Mouse (Mus musculus) kidney, postnatal 0 days (tissue): ENCODE measurements around the gene C1qtnf1. TPM values are rescaled to one million over a fixed set of nuclear protein-coding genes. Genes with fewer than 3 reads are reported as not detected.

ENCODE experiments used
- ATAC-seq: fragments of 200-750 bp; cut with Nextera tagmentation; replicated peaks from 2 replicates; pipeline ENCODE4 v1.8.0; 2017; ENCODE audit warnings: low read depth, moderate number of reproducible peaks, moderate TSS enrichment, moderate library complexity; ENCODE audit not compliant: low FRiP score
- DNase-seq: peaks from one replicate; pipeline ENCODE4 v3.0.0-alpha.2; 2016; ENCODE audit warnings: low spot score
- H3K27ac ChIP-seq: fragments of 300-500 bp; sonication (generic); 2 replicates; pipeline ENCODE4 v1.5.1; 2014; ENCODE audit warnings: mild to moderate bottlenecking
- H3K27me3 ChIP-seq: fragments of 300-500 bp; sonication (generic); 2 replicates; pipeline ENCODE4 v1.6.1; 2014; ENCODE audit warnings: low read length, mixed read lengths; ENCODE audit not compliant: insufficient read depth
- H3K36me3 ChIP-seq: fragments of 300-500 bp; sonication (generic); 2 replicates; pipeline ENCODE4 v1.6.1; 2014; ENCODE audit warnings: low read length, mixed read lengths; ENCODE audit not compliant: insufficient read depth
- H3K4me1 ChIP-seq: fragments of 300-500 bp; sonication (generic); replicated peaks from 2 replicates; pipeline ENCODE4 v1.6.1; 2014; ENCODE audit warnings: antibody characterized with exemption, low read length, mixed read lengths; ENCODE audit not compliant: insufficient read depth
- H3K4me2 ChIP-seq: fragments of 300-500 bp; sonication (generic); 2 replicates; pipeline ENCODE4 v1.6.1; 2014; ENCODE audit warnings: mild to moderate bottlenecking, low read length, moderate library complexity, mixed read lengths
- H3K4me3 ChIP-seq: fragments of 300-500 bp; sonication (generic); replicated peaks from 2 replicates; pipeline ENCODE4 v1.5.1; 2014; ENCODE audit warnings: low read depth, low read length
- H3K9ac ChIP-seq: fragments of 300-500 bp; sonication (generic); 2 replicates; pipeline ENCODE4 v1.6.1; 2014; ENCODE audit warnings: low read depth, low read length
- H3K9me3 ChIP-seq: fragments of 300-500 bp; sonication (generic); replicated peaks from 2 replicates; pipeline ENCODE4 v1.6.1; 2016; ENCODE audit warnings: low read length, inconsistent platforms, mixed read lengths
- CTCF ChIP-seq: IDR thresholded peaks from 2 replicates; pipeline ENCODE4 v1.5.1; 2016; ENCODE audit warnings: antibody characterized with exemption, low read depth, mild to moderate bottlenecking, moderate library complexity
- WGBS: fragments of 180-500 bp; shearing (Covaris S2); extraction: QIAGEN DNeasy Blood & Tissue Kit; methylation state at CpG from one replicate; pipeline ENCODE4 v1.1.7; 2014; 5-methylcytosine and 5-hydroxymethylcytosine counted together
- polyA plus RNA-seq: library from polyadenylated mRNA; unstranded; fragments of >200 nt; fragmentation: Nextera tagmentation; extraction: Ambion mirVana; gene quantifications from 2 replicates; pipeline ENCODE4 v1.2.1, GENCODE M21; 2015

C1qtnf1 gene
- polyA plus RNA-seq, 1 experiment from 2014 or later, result 15.0 TPM

GRCm38 (mm10) chr11:118448385-118448784 is 20.4 kb downstream of the C1qtnf1 start:
- Histone ChIP-seq H3K27me3 (no peaks in the 10 kb centered on the region), H3K4me3 (no peak overlapping the region), H3K4me2 (no peak overlapping the region), H3K9ac (no peak overlapping the region), H3K36me3 (no peaks in the 10 kb centered on the region), H3K4me1 (no peaks in the 10 kb centered on the region), H3K9me3 (no peaks in the 10 kb centered on the region), H3K27ac (no peak overlapping the region)
- WGBS, result 84% methylated on average over 8 of the region's 8 CpGs
- DNase-seq (no peak), ATAC-seq (no peak)
- TF ChIP-seq CTCF, result no peak

GRCm38 (mm10) chr11:118451211-118451610 is 23.2 kb downstream of the C1qtnf1 start:
- WGBS, result 85% methylated on average over 6 of the region's 6 CpGs
- Histone ChIP-seq H3K9ac (no peak overlapping the region), H3K27me3 (no peaks in the 10 kb centered on the region), H3K36me3 (no peaks in the 10 kb centered on the region), H3K4me3 (no peak overlapping the region), H3K27ac (no peak overlapping the region), H3K4me1 (no peaks in the 10 kb centered on the region), H3K4me2 (no peak overlapping the region), H3K9me3 (no peaks in the 10 kb centered on the region)
- DNase-seq (no peak), ATAC-seq (no peak)
- TF ChIP-seq CTCF, result no peak

GRCm38 (mm10) chr11:118452955-118453354 is 25.0 kb downstream of the C1qtnf1 start:
- Histone ChIP-seq H3K4me2 (no peak overlapping the region), H3K4me1 (no peaks in the 10 kb centered on the region), H3K36me3 (no peaks in the 10 kb centered on the region), H3K9me3 (no peaks in the 10 kb centered on the region), H3K27me3 (no peaks in the 10 kb centered on the region), H3K27ac (no peak overlapping the region), H3K4me3 (no peak overlapping the region), H3K9ac (no peak overlapping the region)
- 69% methylated on average over 2 of the region's 2 CpGs for WGBS
- no peak for ATAC-seq
- TF ChIP-seq CTCF, result no peak
- DNase-seq, result no peak

GRCm38 (mm10) chr11:118453886-118454671 is 26.1 kb downstream of the C1qtnf1 start:
- no peaks in the 10 kb centered on the region for H3K9me3 ChIP-seq
- H3K9ac ChIP-seq, result no peak overlapping the region
- H3K4me1 ChIP-seq, result no peaks in the 10 kb centered on the region
- no peak for DNase-seq
- ATAC-seq, result no peak
- H3K36me3 ChIP-seq, result no peaks in the 10 kb centered on the region
- TF ChIP-seq CTCF, result no peak
- H3K4me2 ChIP-seq, result no peak overlapping the region
- H3K4me3 ChIP-seq, result no peak overlapping the region
- no peak overlapping the region for H3K27ac ChIP-seq
- WGBS, result 65% methylated on average over 11 of the region's 11 CpGs
- H3K27me3 ChIP-seq, result no peaks in the 10 kb centered on the region

GRCm38 (mm10) chr11:118455788-118456187 is 27.8 kb downstream of the C1qtnf1 start:
- no peak overlapping the region for H3K27ac ChIP-seq
- no peaks in the 10 kb centered on the region for H3K36me3 ChIP-seq
- H3K9ac ChIP-seq, result no peak overlapping the region
- no peak for ATAC-seq
- H3K4me2 ChIP-seq, result no peak overlapping the region
- no peak overlapping the region for H3K4me3 ChIP-seq
- DNase-seq, result no peak
- no peaks in the 10 kb centered on the region for H3K9me3 ChIP-seq
- no peaks in the 10 kb centered on the region for H3K4me1 ChIP-seq
- WGBS, result 78% methylated on average over 6 of the region's 6 CpGs
- H3K27me3 ChIP-seq, result no peaks in the 10 kb centered on the region
- no peak for TF ChIP-seq CTCF

- H3K27me3 ChIP-seq, result no peaks in the 10 kb centered on the region
- 83% methylated on average over 11 of the region's 11 CpGs for WGBS
- no peak overlapping the region for H3K9ac ChIP-seq
- no peak overlapping the region for H3K27ac ChIP-seq
- no peak overlapping the region for H3K4me3 ChIP-seq
- ATAC-seq (no peak), DNase-seq (no peak)
- no peaks in the 10 kb centered on the region for H3K9me3 ChIP-seq
- H3K4me2 ChIP-seq, result no peak overlapping the region
- TF ChIP-seq CTCF, result no peak
- no peaks in the 10 kb centered on the region for H3K36me3 ChIP-seq
- H3K4me1 ChIP-seq, result no peaks in the 10 kb centered on the region
Measured at GRCm38 (mm10) chr11:118456937-118457336, 28.9 kb downstream of the C1qtnf1 start.
